Mouse (Mus musculus): ENCODE measurements around the gene Olfr889.
"Not testable (repeated sequence)": the region's sequence is repeated elsewhere in the genome, so short reads cannot be mapped to it uniquely, and the experiment has no call there.

The Olfr889 gene

DNA sequence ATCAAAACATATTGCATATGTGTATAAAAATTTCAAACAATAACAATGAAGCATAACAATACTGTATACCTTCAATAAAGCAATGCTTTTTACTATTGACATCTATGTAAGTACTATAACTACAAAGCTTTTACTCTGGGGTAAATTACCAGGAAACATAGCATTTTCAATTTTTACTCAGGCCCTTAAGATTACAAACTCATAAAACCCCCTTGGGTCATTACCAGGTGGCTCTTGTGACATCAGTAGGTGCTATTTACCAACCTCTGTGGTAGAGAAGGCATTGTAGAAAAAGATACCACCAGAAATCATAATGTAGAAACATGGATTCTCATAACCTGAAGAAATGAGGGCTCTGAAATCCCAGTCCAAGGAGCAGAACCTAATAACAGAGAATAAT, at the start of gene Olfr889:
Gene Olfr889 (plus strand): TSS at position 301 of the 400 bp plus-strand sequence.
- DNase-seq: no peak

GRCm38 (mm10) chr9:38083772-38084171, 31.2 kb upstream of the Olfr889 start, which contains the start of gene Olfr887:
Gene Olfr887 (plus strand): TSS chr9:38084072.
- no peak for DNase-seq

DNA sequence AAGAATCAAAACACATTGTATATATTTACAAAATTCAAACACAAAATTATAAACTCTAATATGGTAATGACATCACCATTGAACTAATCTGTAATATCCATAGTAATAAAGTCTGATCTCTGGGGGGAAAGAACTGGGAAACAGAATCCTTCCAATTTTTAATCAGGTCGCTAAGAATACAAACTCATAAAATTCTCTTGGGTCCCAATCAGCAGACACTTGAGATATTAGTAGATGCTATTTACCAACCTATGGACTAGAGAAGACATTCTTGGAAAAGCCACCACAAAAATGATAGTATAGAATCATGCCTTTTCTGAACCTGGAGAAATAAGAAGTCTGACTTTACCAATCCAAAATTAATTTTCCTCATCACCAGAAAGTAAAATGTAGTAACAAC, 7.2 kb upstream of the Olfr889 start, which contains the start of gene Olfr888:
Gene Olfr888 (plus strand): TSS at position 301 of the 400 bp plus-strand sequence.
- no peak for DNase-seq

DNA sequence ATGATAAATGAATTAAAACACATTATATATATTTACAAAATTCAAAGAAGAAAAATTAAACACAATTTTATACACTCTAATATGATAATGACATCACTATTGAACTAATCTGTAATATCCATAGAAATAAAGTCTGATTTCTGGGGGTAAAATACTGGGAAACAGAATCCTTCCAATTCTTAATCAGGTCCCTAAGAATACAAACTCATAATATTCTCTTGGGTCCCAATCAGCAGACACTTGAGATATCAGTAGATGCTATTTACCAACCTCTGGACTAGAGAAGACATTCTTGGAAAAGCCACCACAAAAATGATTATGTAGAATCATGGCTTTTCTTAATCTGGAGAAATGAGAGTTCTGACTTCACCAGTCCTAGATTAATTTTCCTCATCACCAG, 27.2 kb downstream of the Olfr889 start, which contains the start of gene Olfr890:
Gene Olfr890 (plus strand): TSS at position 301 of the 400 bp plus-strand sequence.
- DNase-seq: no peak

DNA sequence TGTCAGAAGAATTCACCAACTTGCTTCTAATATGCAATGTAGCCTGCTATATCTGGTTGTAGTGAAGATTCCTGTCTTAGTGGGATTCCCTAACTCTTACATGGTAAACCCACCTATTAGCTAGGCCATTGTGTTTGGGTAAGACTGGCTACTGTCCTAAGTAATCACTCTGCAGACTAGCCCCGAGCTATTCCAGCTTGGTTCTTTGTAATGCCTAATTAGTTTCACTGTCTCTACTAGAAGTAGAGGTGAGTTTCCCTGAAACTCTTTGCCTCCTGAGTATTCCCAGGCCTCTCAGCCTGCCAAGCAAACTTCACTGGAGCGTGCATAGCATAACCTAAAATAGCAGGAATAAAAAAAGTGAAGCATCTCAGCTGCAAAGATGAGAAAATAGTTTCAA, 53.3 kb downstream of the Olfr889 start:
- not testable (repeated sequence) for DNase-seq

All from right cerebral cortex, postnatal 14 days (tissue).